Mouse (Mus musculus) gastrocnemius, postnatal 14 days (tissue): ENCODE data around the gene Lonp1. TPM values are rescaled to one million over a fixed set of nuclear protein-coding genes. Genes with fewer than 3 reads are reported as not detected.

ENCODE experiments used
- total RNA-seq, 2 experiments: library from RNA; stranded (reverse); gene quantifications; 2 replicates each; pipeline ENCODE4 v1.2.3; 2021

The Lonp1 gene
- total RNA-seq, 2 experiments from 2014 or later: 50.3 to 54.5 TPM

Other genes with a start within 250 kb of the Lonp1 start
- gene Ptprs, start 150.4 kb downstream of the Lonp1 start, total RNA-seq: 10 to 100 TPM; 38.2 to 44.4 TPM
- gene Znrf4, start 114.5 kb downstream of the Lonp1 start, total RNA-seq: not detected
- under 1 TPM; 0.27 to 0.42 TPM for gene Gm20219, start 72.5 kb downstream of the Lonp1 start, total RNA-seq
- gene Safb2, start 42.3 kb downstream of the Lonp1 start, total RNA-seq: 10 to 100 TPM; 25.1 to 34.9 TPM
- 10 to 100 TPM; 39.4 to 46.2 TPM for gene Safb, start 42.1 kb downstream of the Lonp1 start, total RNA-seq
- gene 2410015M20Rik, start 17.1 kb downstream of the Lonp1 start, total RNA-seq: 100 to 1,000 TPM; 193 to 194 TPM
- 100 to 1,000 TPM; 679 to 780 TPM for gene Rpl36, start 13.5 kb downstream of the Lonp1 start, total RNA-seq
- not detected for gene Catsperd, start 1.3 kb upstream of the Lonp1 start, total RNA-seq
- 10 to 100 TPM; 34.2 to 35.1 TPM for gene Ranbp3, start 46.4 kb upstream of the Lonp1 start, total RNA-seq
- gene Ndufa11, start 90.9 kb upstream of the Lonp1 start, total RNA-seq: 100 to 1,000 TPM; 433 to 458 TPM
- 1 to 10 TPM; 5.4 to 5.8 TPM for gene Vmac, start 91.1 kb upstream of the Lonp1 start, total RNA-seq
- gene Nrtn, start 130.6 kb upstream of the Lonp1 start, total RNA-seq: 1 to 10 TPM in 1 of 2 experiments, under 1 TPM in 1; 0.47 to 1.4 TPM
- 10 to 100 TPM; 12.9 to 13.2 TPM for gene Dus3l, start 137.9 kb upstream of the Lonp1 start, total RNA-seq
- under 1 TPM in 1 of 2 experiments, not detected in 1; 0.14 TPM for gene Prr22, start 143.4 kb upstream of the Lonp1 start, total RNA-seq
- 1 to 10 TPM; 3.3 to 4.7 TPM for gene Rfx2, start 204.1 kb upstream of the Lonp1 start, total RNA-seq
- gene Acsbg2, start 247.6 kb upstream of the Lonp1 start, total RNA-seq: not detected
- not detected for gene 1700061G19Rik, start 248.6 kb upstream of the Lonp1 start, total RNA-seq